Mouse (Mus musculus) CD4-positive, CD25-positive, alpha-beta regulatory T cell, adult 2 months (primary cell): ENCODE measurements around the gene Znhit2.

Source experiments
- DNase-seq: peaks from one replicate; pipeline ENCODE4 v3.0.0-alpha.2; 2012; ENCODE audit warnings: low read depth, low spot score

The Znhit2 gene

DNA sequence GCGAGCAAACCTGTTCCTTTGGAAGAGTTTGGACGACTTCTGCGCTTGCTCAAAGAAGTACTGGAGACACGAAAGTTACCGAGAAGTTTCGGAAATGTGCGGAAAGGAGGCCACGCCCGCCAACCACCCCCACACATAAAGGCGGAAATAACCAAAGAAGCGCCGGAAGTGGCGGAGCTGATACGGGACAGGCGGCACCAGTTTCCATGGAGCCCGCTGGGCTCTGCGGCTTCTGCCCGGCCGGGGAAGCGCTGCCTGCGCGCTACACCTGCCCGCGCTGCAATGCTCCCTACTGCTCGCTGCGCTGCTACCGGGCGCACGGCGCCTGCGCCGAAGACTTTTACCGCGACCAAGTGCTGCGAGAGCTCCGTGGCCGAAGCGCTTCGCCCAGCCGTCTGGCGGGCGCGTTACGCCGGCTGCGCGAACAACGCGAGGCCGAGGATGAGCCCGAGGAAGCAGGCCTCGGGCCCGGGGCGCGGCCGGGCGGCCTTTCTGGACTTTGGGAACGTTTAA lies at the start of gene Znhit2:
Gene Znhit2 (plus strand): TSS at position 172 of the 513 bp plus-strand sequence.
- DNase-seq = peak; percentile 96

DNA sequence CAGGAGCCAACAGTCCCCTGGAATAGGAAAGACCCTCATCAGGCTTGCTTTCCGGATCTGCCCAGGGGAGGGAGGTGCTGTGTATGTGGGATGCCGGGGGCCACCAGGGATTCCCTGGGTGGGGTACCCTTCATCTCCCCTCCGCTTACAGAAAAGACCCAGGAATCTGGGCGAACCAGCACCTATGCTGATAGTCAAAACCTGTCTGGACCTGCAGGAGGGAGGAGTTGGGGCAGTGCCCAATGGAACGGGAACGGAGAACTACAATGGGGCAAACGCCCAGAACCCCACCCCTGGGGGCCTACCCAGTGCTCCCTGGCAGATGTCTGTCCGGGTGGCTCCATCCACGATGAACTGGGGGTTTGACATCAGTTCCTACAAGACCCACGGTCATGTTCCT lies 47.3 kb upstream of the Znhit2 start:
- no peak for DNase-seq

DNA sequence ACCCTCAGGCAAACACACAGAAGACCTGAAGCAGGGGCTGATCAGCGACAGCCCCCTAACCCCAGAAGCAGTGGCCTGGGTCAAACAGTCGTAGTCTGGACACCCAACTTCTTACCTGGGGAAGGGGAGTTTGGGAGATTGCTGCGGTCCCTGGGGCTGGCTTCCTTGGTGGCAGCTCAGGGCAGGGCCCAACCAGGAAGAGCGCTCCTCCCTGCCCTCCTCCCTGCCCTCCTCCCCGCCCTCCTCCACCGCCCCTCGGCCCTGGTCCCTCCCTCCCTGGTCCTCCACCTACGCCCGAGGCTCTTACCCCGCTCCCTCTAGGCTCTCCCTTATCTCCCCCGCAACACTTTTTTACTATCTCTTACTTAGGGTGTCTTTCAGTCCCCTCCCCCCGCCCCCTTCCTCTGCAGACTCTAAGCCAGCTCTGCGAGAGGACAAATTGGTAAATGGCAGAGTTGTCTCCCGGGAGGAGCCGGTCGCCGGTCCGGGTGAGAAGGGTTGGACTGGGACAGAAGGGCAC lies 45.9 kb upstream of the Znhit2 start:
- DNase-seq = peak; percentile 80

DNA sequence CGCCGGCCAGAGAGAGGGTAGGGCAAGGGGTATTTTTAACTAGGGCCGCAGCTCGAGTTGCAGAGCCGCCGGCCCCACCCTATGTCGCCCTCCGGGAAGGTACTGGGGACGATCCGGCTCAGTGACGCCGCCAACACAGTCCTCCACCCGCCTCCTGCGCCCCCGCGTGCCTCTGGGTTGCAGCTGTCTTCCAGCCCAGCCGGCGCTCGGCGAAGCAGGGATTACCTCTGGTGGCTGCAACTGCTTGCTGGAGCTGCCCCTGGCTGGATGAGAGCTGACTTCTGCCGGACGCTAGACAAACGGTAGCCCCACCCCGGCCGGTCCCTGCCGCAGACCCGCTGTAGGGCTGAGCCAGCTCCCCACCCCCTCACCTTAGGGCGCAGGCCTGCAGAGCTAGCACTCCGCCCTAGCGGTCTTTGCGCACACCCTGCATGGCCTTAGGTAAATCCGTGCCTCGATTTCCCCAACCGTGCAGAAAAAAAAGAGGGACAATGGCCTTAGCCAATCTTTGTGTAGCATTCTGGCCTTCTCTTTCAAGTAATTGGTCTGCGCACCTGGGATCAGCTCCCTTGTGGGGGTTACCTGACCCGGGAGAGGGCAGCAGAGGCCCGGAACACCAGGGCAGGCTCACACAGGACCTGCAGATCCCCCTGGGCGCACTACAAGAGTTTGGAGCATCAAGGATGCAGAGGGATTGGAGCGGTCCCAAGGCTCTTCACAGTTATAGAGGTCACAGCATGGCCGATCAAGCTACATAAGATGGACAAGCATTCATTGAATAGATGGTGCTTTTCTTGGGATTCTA lies 45.3 kb upstream of the Znhit2 start, which contains the start of gene Capn1:
Gene Capn1 (minus strand): TSS at position 387 of the 805 bp plus-strand sequence.
- peak; percentile 81 for DNase-seq

DNA sequence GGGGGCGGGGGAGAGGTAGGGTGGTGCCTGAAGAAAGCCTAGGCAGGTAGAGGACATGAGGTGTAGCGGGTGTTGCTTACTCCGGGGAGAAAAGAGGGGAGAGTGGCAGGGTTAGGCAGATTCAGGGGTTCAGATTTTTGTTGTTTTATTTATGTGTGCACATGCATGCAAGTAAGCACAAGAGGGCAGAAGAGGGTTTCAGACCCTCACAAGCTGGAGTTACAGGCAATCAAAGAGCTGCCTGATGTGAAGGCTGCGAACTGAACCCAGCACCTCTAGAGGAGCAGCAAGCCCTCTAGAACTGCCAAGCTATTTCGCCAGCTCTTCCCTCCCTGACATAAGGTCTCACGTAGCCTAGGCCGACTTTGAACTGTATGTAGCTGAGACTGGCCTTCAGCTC lies 44.5 kb upstream of the Znhit2 start:
- peak; percentile 36 for DNase-seq

DNA sequence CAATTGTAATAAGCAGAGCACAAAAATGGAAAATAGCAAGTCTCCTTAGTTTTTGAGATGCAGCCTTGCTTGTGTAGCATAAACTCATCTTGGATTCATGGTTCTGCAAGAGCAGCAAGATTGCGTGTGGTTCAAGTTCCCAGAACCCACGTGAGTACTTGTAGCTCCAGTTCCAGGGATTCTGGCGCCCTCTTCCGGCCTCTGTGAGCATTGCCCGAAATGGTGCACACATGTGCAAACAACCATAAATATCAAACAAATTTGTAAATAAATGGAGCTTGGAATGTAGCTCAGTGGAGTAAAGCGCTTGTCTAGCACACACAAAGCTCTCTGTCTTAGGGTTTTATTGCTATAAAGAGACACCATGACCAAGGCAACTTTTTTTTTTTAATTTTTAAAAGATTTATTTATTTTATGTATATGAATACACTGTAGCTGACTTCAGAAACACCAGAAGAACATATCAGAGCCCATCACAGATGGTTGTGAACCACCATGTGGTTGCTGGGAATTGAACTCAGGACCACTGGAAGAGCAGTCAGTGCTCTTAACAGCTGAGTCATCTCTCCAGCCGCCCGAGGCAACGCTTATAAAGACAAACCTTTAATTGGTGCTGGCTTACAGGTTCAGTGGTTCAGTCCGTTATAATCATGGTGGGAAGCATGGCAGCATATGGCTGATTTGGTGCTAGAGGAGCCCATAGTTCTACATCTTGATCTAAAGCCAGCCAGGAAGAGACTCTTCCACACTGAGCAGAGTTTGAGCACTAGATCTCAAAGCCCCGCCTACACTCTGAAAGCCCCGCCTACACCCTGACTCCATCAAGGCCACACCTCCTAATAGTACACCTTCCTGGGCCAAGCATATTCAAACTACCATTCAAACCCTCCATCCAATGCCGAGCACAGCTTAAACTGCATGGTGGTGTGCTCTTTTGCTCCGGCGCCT lies 42.6 kb upstream of the Znhit2 start:
- DNase-seq = peak; percentile 94

DNA sequence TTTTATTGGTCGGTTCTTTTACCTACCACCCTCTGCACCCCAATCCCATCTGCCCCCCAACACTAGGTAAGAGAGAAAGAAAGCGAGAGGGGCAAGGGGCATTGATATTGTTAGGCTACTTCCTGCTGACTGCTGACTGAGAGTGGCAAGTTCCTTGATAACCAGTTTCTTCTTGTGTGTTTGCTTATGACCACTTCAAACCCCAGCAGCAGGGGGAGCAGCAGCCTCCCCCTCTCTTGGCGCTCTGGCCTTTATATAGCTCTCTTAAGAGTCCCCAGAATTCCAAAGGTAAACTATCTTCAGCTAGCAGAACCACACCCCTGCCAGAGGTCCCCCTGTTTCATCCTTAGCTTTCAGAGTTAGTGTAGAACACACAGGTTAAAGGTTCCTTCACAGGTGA lies 40.7 kb upstream of the Znhit2 start:
- DNase-seq = no peak

DNA sequence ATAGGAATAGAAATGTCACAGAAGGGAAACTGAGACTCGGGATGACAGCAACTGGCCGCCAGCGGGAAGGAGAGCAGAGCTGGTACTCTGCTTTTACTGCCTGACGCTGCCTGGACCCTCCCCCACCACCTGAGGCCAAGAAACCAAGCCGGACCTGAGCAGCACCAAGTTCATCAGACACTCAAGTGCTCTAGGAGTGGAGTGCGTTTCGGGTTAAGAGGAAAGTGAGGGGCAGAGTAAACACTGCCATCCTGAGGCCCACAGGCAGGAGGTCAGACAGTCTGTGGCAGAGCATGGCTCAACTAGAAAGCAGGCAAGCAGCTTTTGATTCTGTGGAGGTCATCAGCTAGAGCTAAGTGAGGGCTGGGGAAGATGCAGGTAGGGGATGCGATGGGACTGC lies 37.9 kb upstream of the Znhit2 start:
- no peak for DNase-seq

DNA sequence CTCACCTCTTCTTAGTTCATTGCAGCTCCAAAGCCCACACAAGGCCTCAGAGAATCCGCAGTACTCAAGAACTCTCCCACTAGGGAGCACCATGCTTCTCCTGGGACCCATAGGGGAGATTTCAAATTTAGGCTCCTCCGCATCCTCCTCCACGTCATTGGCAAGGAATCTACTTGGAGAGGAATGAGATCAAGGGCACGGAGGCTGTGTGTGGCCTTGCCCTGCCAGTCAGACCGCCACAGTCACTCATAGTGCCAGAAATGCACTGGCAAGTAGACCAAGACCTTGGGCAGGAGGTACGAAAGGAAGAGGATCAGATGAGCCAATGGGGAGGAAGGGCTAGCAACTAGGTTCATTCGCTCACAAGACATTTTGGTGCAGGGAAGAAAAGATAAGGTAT lies 37.1 kb upstream of the Znhit2 start:
- no peak for DNase-seq

DNA sequence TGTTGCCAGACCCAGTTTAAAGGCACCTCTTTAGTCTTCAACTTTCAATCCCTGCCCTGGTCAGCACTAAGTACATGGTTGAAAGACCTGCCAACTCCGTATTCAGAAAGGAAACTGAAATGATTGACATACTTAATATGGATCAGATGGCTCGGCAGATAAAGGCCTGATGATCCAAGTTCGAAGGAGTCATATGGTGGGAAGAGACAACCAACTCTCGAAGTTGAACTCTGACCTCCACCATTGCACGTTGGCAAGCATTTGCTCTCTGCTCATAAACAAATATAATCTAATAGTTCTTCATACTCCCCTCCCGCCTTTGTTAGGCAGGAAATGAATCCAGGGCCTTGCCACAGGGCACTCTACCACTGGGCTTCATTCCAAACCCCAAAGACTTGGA lies 32.0 kb upstream of the Znhit2 start:
- DNase-seq = no peak

DNA sequence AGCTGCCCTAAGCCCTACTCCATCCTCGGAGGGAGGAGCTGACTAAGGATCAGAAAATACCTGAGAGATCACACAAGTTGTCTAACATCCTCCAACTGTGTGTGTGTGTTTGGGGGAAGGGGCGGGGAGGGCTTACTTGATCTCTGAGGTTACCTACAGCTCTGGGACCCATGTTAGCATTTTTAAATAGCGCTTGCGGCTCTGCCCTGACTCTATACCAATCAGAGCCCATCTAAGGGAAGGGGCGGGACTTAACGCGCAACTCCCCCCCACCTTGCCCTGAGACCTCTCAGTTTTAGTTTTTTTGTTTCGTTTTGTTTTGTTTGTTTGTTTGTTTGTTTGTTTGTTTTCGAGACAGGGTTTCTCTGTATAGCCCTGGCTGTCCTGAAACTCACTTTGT lies 31.6 kb upstream of the Znhit2 start:
- no peak for DNase-seq

DNA sequence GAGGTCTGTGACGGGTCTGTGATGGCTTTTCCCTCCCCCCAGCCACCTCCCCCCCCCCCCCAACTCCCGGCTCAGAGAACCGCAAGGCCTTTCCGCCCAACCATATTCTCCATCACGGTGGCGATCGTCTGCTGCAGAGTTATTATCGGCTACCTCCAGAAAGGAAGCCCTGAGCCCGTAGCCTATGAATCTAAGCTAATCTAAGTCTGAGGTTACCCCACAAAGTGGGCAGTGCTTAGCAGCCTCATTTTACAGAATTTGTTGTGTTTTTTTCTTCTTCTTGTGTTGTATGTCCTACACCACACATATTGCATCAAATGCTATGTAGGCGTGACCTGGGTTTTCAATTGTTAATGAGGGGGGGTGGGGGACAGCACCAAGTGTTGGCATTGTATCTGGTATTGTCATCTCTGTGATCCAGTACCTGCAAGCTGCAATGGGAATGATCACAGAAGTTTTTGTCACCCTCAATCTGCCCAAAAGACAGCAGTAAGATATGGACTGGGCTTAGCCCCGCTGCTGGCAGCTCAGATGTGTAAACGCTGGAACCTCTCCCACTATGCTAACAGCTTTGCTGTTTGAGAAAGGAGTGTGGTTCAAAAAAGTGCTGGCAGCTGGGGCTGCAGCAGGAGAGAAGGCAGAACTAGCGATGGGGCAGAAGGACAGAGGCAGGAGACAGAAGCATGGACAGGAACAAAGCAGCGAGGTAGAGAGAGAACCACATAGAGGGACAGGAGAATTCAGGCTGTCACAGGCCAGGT lies 30.3 kb upstream of the Znhit2 start:
- no peak for DNase-seq

DNA sequence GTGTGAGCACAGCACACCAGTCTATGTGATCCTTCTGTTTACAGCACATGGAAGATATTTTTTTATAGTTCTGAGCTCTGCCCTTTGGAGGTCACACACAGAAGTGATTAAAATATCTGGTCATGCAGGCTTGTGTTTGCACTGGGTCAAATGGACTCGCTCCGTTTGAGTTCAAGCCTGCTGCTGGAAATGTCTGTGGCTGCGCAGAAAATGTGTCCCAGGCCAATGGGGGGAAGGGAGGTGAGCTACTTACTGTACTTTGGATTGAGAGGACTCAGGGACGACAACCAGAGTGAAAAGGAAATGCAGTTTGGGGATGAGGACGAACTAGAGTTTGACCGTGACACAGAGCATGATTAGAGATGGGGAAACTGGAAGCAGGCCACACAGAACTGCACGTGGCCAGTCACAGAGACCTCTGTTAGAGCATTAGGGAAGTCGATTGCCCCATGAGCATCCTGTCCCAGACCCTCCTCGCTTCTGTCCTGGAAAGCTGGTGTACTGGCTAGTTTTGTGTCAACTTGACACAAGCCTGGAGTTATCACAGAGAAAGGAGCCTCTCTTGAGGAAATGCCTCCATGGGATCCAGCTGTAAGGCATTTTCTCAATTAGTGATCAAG lies 24.9 kb upstream of the Znhit2 start:
- DNase-seq = no peak

DNA sequence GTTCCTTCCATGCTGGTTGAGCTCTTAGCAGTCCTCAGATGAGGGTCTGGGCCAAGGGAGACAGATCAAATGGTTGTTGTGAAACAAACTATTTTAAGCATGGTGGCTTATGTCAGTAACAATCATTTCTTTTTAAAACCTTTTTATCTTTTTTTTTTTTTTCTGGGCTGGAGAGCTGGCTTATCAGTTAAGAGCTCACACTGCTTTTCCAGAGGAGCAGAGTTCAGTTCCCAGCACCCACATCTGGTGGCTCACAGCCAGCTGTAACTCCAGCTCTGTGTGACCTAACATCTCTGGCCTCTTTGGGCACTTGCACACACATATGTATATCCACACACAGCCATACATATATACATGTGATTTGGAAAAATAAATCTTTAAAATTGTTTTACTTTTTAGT lies 23.3 kb upstream of the Znhit2 start:
- DNase-seq = no peak

DNA sequence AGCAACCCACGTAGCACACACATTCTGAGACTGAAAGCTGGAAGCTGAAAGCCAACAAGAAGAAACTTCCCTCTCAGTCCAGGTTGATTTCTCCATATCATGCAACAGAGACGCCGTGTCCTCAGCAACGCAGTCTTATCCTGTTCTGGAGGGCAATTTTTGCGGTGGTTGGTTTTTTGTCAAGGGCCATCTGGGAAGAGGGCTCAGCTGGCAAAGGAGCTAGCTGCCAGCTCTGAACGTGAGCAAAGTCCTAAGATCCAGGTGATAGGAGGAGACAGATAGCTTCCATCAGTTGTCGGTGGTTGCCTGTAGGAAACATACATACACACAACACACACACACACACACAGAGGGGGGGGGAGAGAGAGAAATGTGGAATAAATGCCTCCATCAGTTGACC lies 22.7 kb upstream of the Znhit2 start:
- no peak for DNase-seq

DNA sequence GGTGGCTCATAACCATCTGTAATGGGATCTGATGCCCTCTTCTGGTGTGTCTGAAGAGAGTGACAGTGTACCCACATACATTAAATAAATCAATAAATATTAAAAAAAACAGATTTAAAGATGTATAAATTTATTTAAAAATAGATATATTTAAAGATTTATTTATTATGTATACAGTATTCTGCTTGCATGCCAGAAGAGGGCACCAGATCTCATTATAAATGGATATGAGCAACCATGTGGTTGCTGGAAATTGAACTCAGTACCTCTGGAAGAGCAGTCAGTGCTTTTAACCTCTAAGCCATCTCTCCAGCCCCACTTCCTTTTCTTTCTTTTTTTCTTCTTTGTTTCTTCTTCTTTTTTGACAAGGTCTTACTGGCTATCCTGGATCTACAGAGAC lies 21.0 kb upstream of the Znhit2 start:
- DNase-seq = no peak

DNA sequence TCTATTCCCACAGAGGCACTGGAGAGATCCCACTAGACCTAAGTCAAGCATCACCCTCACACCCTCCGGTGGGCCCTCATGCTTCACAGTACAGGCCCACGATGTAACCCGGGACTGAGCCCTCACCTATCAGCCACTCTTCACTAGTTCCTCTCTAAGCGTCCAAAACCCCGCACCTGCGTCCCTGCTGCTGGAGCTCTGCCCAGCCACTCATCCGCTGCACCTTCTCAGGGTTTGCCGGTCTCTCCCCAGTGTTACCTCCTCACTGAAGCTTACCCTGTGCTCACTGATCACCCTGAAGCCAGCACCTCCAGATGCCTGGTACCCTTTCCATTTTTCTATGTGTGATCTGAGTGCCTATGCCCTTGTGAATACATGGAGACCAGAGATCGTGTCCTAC lies 18.7 kb upstream of the Znhit2 start:
- no peak for DNase-seq

DNA sequence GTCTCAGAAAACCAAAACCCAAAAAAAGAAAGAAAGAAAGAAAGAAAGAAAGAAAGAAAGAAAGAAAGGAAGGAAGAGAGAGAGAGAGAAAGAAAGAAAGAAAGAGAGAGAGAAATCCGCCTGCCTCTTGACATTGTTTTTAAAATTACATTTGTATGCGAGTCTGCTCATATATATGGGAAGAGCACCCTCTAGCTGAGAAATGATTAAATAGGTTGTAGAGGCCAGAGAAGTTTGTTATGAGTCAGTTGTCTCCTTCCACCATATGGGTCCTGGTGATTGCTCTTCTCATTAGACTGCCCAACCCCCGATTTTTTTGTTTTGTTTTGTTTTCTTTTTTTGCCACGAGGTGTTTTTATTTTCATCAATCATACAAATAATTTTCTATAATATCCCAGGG lies 16.9 kb upstream of the Znhit2 start:
- peak; percentile 70 for DNase-seq

DNA sequence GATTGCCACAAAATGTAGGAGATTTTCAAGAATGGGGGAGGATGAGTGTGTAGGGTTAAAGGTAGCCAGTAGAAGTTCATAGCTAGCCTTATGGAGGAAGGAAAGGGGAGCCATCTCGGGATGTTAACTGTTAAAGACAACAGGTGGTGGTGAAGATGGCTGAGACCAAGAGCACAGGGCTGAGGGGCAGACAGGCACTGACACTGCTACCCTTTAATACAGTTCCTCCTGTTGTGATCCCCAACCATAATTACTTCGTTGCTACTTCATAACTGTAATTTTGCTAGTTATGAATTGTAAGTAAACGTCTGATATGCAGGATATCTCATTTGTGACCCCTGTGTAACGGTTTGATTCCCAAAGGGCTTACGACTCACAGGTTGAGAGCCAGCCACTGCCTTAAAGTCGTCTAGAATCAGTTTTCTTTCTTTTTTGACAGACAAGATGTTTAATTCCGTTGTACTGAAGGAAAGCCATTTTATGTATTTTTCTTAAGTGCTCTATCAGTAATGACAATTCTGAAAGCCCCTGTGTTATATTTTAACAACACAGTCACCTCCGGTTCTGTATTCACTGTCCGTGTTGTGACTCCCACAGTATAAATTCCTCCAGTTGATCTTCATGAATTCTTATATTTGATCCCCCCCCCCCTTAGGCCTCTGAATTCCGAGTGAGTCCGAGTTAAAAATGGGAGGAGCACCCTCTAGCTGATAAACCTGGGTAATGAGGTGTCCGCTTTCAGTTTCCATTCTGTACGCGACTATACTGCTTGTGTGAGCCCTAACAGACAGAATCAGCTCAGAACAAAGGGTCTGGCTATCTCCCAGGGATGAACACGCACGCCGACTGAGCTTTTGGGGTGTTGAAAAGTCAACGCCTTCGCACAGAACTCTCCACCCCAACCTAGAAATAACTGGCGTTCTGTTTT lies 15.4 kb upstream of the Znhit2 start:
- peak; percentile 77 for DNase-seq
